Mouse (Mus musculus): ENCODE measurements at regions not wholly inside any gene's neighbourhood (a gene's known extent, or its start where the extent isn't known, plus 50 kb on each side); places are given as distances from the start of the nearest gene placed in this dataset.

DNA sequence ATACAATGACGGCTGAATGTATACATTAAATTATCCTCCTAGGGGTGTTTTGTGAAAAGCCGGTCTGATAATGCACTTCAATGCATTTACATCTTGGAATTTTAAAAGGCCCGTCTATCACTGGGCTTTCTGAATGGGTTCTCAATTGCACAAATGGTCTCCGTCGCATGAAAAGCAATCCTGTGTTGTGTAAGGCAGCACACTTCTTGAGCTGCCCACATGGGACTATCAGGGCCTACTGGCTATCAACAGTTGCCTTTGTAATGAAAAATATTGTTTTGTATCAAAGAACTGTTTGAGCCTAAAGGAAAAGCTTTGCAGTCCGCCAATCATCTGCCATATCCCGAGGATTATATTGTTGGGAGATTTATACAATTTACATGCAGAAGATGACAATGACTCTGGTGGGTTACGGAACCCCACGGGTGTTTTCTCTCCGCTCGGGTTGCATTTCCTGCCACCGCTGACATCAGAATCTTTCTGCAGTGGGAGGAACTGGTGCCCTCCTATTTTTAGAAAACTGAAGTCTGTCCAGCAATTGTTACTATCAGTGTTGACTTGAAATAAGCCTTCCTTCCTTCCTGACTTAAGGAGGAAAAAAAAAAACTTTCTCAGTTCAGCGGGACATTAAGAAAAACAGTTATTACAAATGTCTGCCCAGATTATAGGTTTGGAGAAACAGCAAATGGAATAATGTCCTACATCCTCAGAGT lies 118.7 kb downstream of the Tmem26 start:
- in situ Hi-C loops (cut with MboI; ENCODE audit: unreplicated experiment in 2 of 2): no loop called here

DNA sequence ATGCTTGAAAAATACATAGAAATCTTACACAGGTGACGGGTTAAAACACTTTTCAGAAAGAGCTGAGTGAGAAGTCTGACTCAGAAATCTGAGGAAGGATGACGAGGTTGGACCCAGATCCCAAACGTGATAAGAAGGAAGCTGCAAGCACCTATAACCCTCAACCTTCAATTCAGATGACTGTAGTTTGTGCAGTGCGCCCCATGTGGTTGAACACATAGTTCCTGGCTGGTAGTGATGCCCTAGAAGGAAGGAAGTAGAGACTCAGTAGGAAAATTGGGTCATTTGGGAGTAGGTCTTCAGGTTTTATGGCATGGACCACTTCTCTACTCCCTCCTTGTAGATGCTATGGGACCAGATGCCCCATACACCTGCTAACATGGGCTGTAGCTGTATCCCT lies 120.6 kb downstream of the Tmem26 start:
- in situ Hi-C loops (cut with MboI; ENCODE audit: unreplicated experiment in 2 of 2): no loop called here

DNA sequence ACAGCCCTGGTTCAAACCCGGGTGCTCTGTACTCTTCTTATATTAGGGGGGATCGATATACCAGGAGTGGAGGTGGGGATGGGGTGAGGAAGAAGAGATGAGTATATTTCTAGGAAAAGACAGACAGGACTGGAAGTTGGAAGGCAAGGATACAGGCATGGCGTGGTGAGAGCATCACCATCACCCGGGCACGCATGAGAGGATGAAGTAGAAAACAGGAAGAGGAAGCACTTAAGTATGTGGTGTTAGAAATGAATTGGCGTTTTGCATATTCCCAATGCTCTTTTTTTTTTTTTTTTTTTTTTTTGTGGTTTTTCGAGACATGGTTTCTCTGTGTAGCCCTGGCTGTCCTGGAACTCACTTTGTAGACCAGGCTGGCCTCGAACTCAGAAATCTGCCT lies 121.2 kb downstream of the Tmem26 start:
- in situ Hi-C loops (cut with MboI; ENCODE audit: unreplicated experiment in 2 of 2): no loop called here

DNA sequence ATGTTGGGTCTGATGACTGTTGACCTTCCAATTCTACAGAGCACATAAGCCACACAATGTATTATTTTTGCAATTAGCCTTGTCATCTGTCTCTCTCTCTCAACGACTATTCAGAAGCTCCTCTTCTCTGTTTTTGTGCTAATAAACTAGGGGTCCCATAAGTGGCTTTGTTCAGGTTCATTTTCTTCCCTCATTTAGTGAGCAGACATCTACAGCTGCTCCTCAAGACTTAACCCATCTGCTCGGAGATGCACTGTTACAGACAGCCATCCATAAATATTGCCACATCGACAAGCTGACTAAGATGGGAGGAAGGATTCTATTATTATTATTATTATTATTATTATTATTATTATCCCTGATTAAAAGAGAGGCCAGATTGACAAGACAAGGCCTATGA lies 127.7 kb downstream of the Tmem26 start:
- in situ Hi-C loops (cut with MboI; ENCODE audit: unreplicated experiment in 2 of 2): no loop called here

DNA sequence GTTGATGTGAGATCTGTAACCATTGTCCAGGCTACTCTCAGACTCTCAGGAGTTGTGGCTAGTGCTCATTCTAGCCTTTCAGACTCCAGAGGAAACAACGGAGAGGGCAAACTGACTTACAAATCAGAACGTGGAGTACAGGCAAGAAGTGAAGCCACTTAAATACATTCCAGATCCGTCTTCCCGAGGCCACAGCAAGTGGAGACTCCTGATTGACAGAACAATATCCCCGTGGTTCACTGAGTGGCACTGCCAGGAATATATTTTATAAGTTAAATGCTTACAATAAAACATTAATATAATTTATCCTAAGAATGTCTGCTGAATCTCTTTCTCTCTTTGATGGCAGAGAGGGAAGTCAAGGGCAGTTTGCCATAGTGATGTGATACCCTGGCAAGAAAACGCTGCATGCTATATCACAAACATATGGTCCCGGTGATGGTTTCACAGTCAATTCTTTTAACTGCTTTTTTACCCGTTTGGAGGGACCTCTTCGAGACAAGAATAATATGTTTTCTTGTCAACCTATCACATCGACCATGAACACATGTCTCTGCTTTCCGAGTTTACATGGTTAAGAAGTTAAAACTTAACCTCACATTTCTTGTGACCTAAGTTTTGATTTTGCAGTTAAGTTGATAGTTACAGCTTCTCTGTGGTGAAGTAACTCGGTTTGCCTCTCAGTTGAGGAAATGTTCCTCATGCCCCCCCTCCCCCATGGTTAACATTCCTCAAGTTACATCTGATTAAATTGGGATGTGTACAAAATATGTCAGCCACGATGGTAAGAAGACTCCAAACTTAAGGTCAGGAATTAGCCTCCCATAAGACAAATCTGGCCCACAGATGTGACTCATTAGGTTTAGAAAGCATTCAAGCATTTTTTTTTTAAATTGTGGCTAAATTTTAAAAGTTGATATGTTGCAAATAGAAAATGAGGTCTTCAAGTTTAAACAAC lies 132.8 kb downstream of the Tmem26 start:
- in situ Hi-C loops (cut with MboI; ENCODE audit: unreplicated experiment in 2 of 2): no loop called here

DNA sequence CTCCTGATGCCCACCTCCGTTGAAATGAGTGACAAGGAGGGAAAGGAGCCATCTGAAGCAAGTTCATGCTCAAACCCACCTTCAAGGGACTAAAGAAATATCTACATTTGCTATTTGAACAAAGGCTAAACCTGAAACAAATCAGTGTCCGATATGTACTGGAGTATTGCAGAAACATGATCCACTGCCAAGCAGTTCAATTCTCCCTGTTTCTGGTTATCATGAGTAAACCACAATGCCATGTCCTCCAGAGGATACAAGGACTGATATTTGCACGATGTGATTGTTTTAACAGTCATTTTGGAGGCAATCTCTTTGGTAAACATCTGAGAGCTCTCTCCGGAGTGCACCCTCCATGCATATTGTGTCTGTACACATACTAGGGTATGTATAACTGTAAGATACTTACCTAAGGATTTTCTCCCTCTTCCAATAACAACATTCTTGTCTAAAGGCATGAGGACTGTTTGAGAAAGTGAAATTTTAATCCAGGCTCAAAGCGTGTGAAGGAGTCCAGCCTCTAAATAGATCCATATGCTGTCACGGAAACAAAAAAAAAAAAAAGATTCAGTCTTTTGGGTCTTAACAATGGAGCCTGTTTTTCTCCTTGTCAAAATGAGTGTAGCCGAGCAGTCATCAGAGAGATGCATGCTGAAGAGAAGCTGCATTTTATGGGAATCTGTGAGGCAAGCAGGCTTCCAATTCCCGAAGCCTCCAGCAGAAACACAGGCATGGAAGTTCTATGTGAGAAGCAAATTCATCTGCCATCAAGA lies 141.3 kb downstream of the Tmem26 start:
- in situ Hi-C loops (cut with MboI; ENCODE audit: unreplicated experiment in 2 of 2): no loop called here

DNA sequence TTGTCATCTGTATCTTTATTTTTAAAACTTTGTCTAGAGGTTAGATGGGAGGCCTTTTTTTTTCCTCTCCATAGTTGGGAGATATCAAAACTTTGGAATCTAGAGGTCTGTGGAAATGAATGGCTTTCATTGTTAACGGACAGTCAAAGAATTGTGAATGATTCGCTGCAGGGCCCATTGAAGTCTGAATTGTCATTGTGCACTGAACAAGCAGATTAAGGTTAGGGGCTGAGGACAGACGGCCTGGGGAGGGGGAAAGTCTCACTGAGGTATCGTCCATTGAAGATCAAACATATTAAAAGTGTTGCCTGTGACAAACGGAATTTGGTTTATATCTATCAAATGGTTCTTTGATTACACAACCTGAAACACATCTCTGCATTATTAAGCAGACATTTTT lies 142.3 kb downstream of the Tmem26 start:
- in situ Hi-C loops (cut with MboI; ENCODE audit: unreplicated experiment in 2 of 2): no loop called here

DNA sequence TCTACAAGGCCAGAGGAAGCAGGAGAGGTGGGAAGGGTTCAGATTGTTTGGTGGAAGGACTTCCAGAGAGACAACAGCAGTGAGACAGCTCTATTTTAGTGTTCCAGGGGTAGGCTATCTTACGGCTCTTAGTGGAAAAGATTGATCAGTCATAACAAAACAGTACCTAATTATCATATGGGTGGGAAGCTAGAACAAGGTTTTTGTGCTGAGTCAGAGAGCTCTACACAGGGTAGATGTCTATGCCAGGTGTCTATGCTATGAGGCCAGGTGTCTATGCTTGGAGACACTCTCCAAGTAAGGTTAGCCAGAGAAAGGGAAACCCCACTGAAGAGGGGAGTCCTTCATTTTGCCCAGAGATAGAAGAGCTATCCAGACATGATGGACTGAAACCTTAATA lies 143.9 kb downstream of the Tmem26 start:
- in situ Hi-C loops (cut with MboI; ENCODE audit: unreplicated experiment in 2 of 2): no loop called here

DNA sequence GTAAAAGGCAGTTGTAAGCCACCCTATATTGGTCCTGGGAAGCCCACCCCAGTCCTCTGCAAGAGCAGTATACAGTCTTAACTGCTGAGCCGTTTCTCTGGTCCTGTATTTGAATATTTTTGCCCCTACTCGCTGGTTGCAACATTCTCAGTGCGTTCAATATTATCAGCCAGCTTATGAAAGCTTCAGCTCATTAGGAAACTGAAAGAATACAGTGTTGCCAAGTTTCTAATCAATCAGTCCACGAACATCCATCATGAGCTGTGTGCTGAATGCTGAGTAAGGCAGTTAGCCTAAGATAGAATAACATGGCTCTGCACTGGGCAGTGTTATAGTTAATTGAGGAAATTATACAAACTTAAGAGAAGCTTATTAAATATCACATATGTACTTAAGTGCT lies 148.7 kb downstream of the Tmem26 start:
- in situ Hi-C loops (cut with MboI; ENCODE audit: unreplicated experiment in 2 of 2): no loop called here

DNA sequence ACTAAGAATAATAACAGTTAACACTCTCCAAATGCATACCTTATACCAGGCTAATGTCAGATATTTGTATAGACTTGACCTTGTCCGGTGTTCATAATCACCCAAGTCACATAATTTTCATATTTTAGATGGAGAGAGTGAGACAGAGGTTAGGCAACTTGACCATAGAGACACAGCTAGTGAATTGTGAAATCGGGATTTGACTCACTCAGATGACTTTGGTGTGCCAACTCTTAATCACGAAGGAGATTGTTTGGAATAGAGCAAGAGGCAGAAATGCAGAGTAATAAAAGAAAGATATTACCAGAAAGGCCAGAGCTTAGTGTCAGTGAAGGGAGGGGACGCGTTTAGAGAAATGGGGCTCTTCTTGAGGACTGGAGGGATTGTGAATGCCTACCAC lies 152.2 kb downstream of the Tmem26 start:
- in situ Hi-C loops (cut with MboI; ENCODE audit: unreplicated experiment in 2 of 2): no loop called here

DNA sequence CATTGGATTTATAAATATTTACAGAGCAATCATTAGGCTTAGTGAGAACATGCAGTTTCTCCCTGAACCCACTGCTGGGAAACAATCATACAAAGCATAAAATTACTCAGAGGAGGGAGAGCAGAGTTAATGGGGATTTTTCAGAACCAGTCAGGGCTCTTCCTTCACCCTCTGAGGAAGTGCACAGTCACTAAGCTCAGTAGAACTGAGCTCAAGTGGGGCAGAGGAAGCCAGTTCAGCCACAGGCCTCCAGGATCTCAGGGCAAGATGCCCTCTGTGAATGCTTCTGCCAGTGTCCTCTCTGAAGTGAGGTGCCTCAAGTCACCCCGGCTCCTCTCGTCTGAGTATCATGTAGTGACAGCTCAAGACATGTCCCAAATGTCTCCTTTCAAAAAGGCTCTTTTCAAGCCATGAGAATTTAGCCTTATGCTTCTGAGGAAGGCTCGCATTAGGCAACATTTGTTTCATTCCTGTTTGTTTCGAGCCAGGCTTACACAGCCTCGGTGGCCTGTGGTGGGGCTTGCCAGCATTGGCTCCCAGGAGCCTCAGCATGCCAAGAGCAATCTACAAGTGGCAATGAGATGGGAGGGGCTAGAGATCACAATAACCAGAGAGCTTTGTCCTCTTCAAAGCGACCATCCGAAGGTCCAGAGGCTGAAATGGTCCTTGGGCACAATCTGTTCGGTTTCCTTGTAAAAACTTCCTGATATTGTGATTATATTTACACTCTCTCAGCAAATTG lies 169.8 kb downstream of the Tmem26 start:
- in situ Hi-C loops (cut with MboI; ENCODE audit: unreplicated experiment in 2 of 2): no loop called here

DNA sequence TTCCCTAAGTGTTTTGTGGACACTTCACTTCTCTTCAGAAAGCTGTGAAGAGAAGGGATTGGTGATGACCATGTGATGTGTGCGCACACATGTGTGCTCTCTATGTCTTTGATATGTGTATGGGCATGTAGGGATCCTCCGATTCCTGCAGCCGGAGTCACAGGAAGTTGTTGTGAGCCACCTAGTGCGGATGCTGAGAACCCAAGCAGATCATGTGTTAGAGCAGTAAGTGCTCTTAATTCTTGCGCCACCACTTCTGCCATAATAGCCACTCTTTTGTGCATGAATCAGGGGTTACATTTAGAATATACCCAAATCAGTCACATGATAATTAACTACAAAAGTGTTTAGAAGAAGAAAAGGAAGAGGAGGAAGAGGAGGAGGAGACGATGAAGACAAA lies 170.7 kb downstream of the Tmem26 start:
- in situ Hi-C loops (cut with MboI; ENCODE audit: unreplicated experiment in 2 of 2): no loop called here

DNA sequence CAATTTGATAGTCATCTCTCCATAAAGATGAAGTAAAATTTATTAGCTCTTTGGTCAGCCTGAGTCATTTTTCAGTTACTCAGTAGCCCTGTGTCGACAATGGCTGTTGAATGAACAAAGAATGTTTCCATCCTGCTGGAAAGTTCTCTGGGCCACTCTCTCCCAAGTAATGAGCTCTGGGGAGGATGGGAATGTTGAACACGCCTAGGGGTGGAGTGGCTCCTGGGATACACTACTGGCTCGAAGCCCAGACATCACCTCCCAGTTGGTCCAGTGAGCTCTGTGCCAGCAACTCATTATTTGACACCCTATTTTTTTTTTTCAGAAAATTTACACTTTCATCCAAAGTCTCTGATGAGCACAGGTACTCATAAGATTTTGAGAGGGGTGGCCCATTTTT lies 174.1 kb downstream of the Tmem26 start:
- in situ Hi-C loops (cut with MboI; ENCODE audit: unreplicated experiment in 2 of 2): no loop called here

DNA sequence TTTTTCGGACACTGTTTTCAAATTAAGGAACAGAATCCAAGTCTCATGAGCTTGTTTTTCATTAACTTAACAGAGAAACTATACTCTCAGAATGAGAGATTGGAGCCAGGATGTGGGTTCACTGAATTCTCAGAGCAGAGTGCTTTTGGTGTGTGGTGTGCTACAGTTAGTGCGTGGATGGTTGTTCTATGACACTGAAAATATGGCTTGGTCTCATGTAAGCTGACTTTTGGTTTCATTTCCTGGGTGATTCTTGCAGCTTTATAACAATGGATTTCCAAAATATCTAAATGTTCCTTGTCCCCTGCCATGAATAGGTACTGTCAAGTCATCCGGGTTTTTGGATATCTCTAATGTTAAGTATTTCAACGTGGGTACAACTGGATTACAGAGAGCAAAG lies 177.7 kb downstream of the Tmem26 start:
- in situ Hi-C loops (cut with MboI; ENCODE audit: unreplicated experiment in 2 of 2): loop anchor here in 1 of 2 experiments (10.0 kb wide), 1 partner anchor 424 kb away; no protein-coding TSS in a partner anchor

DNA sequence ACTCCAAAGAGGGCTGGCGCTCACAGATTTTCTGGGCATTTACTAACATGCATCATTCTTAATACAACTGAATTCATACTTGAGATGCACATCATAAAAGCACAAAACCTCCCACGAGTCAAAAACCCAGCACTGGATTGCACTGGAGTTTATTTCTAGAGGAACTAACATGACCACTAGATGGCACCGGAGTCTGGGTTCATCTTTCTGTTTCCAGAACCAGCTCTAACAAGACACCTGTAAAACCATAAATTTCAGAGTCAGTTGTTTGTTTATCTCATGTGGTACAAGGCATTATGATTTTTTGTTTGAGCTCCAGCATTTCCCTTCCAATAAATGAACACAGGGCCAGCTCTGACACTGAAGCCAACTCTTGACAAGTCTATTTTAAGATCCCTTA lies 179.2 kb downstream of the Tmem26 start:
- in situ Hi-C loops (cut with MboI; ENCODE audit: unreplicated experiment in 2 of 2): loop anchor here in 1 of 2 experiments (10.0 kb wide), 1 partner anchor 422 kb away; no protein-coding TSS in a partner anchor

DNA sequence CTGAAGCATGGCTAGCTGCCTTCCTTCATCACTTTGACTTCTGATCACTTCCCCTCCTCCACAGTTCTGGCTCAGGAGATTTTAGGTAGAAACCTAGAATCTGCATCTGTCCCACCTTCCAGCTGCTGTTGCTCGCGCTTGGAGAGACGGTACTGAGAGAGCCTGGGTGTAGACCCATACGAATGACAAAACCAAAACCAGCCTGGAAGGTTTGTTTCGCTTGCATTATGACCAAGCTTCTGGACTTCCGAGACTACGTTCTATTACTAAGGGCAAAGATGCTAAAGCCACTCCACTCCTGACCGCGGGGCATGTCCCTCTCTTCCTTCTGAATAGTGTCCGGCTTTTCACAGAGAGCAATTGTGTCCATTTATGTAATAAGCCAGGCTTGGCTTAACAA lies 180.9 kb downstream of the Tmem26 start:
- in situ Hi-C loops (cut with MboI; ENCODE audit: unreplicated experiment in 2 of 2): loop anchor here in 1 of 2 experiments (10.0 kb wide), 1 partner anchor 420 kb away; no protein-coding TSS in a partner anchor

DNA sequence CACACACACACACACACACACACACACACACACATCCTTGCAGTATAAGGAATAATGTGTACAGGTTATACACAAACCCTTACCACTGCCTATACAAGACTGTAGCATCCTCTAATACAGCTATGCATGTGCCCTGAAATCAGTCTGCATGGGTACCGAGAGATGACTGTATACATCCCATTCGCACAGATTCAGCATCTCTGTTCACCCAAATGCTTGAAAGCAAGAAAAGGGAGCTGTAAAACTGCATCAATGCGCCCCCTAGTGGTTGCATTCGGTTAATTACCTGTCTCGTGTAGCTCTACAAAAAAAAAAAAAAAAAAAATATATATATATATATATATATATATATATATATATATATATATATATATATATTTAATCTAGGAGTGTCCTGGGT lies 184.8 kb downstream of the Tmem26 start:
- in situ Hi-C loops (cut with MboI; ENCODE audit: unreplicated experiment in 2 of 2): loop anchor here in 1 of 2 experiments (10.0 kb wide), 1 partner anchor 417 kb away; no protein-coding TSS in a partner anchor

DNA sequence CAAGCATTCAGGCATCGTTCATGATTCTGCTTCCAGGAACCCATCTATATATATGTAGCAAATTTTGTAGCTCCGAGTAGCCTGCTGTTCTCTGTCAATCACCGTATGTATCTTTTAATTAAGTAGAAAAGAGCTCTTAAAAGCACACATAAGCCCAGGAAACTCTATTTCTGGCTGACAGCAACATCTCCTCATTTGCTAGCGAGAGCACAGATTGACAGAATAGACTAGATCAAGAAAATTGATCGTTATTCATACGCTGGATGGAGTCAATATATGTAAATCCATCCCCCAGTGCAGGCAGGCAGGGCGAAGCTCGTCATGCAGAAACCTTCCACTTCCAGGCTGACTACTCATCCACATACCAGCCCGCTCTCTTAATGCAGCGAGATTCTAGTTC lies 185.6 kb downstream of the Tmem26 start:
- in situ Hi-C loops (cut with MboI; ENCODE audit: unreplicated experiment in 2 of 2): loop anchor here in 1 of 2 experiments (10.0 kb wide), 1 partner anchor 416 kb away; no protein-coding TSS in a partner anchor

DNA sequence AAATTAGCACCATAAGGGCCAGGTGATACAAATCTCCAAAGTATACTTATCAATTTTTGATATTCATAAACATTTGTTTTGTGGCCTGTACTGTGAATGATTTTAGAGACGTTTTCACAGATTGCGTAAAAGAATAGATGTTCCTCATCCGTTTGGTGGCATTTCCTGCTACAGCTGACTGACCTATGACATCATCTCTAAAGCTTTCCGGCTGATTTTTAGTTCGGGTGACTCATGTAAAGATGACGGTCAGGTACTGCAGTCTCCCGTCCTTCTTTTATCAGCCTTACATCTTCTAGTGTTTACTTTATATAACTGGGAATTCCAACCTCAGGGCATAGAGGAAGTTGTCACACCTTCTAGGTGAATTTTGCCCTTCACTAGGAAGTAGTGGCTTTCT lies 192.7 kb downstream of the Tmem26 start:
- in situ Hi-C loops (cut with MboI; ENCODE audit: unreplicated experiment in 2 of 2): no loop called here

DNA sequence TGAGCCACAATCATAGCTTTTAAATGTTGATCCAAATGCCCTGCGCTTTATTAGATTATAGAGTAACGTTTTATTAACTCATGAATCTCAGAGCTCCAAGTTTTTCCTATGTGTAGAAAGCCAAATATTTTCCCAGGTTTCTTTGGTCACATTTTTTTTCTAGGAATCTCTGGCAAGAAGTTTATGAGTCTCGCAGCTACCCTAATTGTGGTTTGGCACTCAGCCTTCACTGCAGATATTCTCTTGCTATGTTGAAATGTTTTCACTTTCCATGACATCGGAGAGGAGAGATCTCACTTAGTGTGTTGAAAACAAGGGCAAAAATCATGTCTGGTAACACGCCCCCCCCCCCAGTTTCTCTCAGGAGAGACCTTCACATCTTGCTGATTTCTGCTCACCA lies 212.4 kb downstream of the Tmem26 start:
- in situ Hi-C loops (cut with MboI; ENCODE audit: unreplicated experiment in 2 of 2): no loop called here

All from v-Abl transformed pro-B cells (cell line).